Mouse (Mus musculus): ENCODE results near the gene Smco3. TPM values are rescaled to one million over a fixed set of nuclear protein-coding genes. Genes with fewer than 3 reads are reported as not detected.

Gene Smco3
- polyA plus RNA-seq, 1 experiment = not detected

- no peaks in the 10 kb centered on the region for H3K9me3 ChIP-seq (ENCODE audit: control insufficient read depth, low read length)
- no peak overlapping the region for H3K4me3 ChIP-seq (replicated peaks)
- H3K4me1 ChIP-seq (ENCODE audit: control insufficient read depth) = peaks cover 25% of the 10 kb centered on the region
- peaks cover 86% of the 10 kb centered on the region for H3K36me3 ChIP-seq (ENCODE audit: control insufficient read depth)
- H3K27me3 ChIP-seq (ENCODE audit: control insufficient read depth) = no peaks in the 10 kb centered on the region
- TF ChIP-seq TAL1 (IDR thresholded peaks at IDR 0.05; ENCODE audit: low read length) (no peak), GATA1 (IDR thresholded peaks at IDR 0.05; ENCODE audit: low read length) (no peak)
These were observed 22.1 kb downstream of the Smco3 start for GRCm38 (mm10) chr6:136813117-136813516.

- no peaks in the 10 kb centered on the region for H3K27me3 ChIP-seq (ENCODE audit: control insufficient read depth)
- no peaks in the 10 kb centered on the region for H3K9me3 ChIP-seq (ENCODE audit: control insufficient read depth, low read length)
- H3K4me3 ChIP-seq (replicated peaks) = no peak overlapping the region
- peaks cover 70% of the 10 kb centered on the region for H3K36me3 ChIP-seq (ENCODE audit: control insufficient read depth)
- TF ChIP-seq TAL1 (IDR thresholded peaks at IDR 0.05; ENCODE audit: low read length) = no peak
- no peak for TF ChIP-seq GATA1 (IDR thresholded peaks at IDR 0.05; ENCODE audit: low read length)
- H3K4me1 ChIP-seq (ENCODE audit: control insufficient read depth) = peaks cover 43% of the 10 kb centered on the region
These were observed 24.1 kb downstream of the Smco3 start for GRCm38 (mm10) chr6:136811196-136811595.

DNA sequence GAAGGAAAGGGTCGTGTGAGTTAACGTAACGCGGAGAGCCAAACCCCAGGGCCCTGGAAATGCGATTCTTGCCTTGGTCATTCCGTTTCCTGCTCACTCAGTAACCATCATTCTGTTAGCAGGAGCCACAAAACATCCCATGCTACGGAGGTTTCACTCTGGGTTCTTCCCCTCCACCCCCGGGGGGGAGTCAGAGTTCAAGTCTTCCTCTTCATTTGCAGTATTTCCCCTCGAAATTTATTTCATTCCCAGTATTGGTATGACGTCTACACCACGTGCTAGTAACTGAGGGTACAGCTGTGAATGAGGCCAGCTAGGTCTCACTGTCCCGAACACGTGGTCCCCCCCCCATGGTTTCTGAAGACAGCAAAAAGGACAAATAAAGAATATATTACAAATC lies 25.6 kb downstream of the Smco3 start:
- H3K36me3 ChIP-seq (ENCODE audit: control insufficient read depth) = peaks cover 56% of the 10 kb centered on the region
- H3K27me3 ChIP-seq (ENCODE audit: control insufficient read depth) = no peaks in the 10 kb centered on the region
- H3K4me1 ChIP-seq (ENCODE audit: control insufficient read depth) = peaks cover 56% of the 10 kb centered on the region
- TF ChIP-seq GATA1 (IDR thresholded peaks at IDR 0.05; ENCODE audit: low read length) = no peak
- no peak for TF ChIP-seq TAL1 (IDR thresholded peaks at IDR 0.05; ENCODE audit: low read length)
- no peaks in the 10 kb centered on the region for H3K9me3 ChIP-seq (ENCODE audit: control insufficient read depth, low read length)
- peak overlapping the region; percentile 71 for H3K4me3 ChIP-seq (replicated peaks)

GRCm38 (mm10) chr6:136809077-136809476 lies 26.2 kb downstream of the Smco3 start:
- H3K36me3 ChIP-seq (ENCODE audit: control insufficient read depth) = peaks cover 50% of the 10 kb centered on the region
- no peaks in the 10 kb centered on the region for H3K27me3 ChIP-seq (ENCODE audit: control insufficient read depth)
- H3K4me1 ChIP-seq (ENCODE audit: control insufficient read depth) = peaks cover 61% of the 10 kb centered on the region
- H3K9me3 ChIP-seq (ENCODE audit: control insufficient read depth, low read length) = no peaks in the 10 kb centered on the region
- peak overlapping the region; percentile 71 for H3K4me3 ChIP-seq (replicated peaks)
- TF ChIP-seq TAL1 (IDR thresholded peaks at IDR 0.05; ENCODE audit: low read length) = no peak
- no peak for TF ChIP-seq GATA1 (IDR thresholded peaks at IDR 0.05; ENCODE audit: low read length)

DNA sequence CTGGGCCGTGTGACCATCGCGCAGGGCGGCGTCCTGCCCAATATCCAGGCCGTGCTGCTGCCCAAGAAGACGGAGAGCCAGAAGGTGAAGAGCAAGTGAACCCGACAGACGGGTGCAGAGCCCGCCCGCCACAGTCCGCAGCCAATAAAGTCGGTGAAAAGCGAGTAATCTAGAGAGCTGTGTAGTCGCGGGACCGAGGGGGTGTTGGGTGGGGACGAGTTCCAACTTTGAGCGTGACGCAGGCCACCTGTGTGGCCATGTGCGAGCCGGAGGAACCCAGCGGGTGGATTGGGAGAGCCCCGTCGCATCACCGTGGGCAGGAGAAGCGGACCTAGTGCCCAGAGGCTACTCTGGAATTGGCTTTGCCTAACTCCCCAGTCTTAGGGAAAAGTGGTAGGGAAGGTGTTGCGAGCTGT lies 26.6 kb downstream of the Smco3 start:
- Histone ChIP-seq H3K36me3 (ENCODE audit: control insufficient read depth) (peaks cover 45% of the 10 kb centered on the region), H3K9me3 (ENCODE audit: control insufficient read depth, low read length) (no peaks in the 10 kb centered on the region), H3K27me3 (ENCODE audit: control insufficient read depth) (no peaks in the 10 kb centered on the region), H3K4me3 (replicated peaks) (peak overlapping the region; percentile 71), H3K4me1 (ENCODE audit: control insufficient read depth) (peaks cover 64% of the 10 kb centered on the region)
- TF ChIP-seq GATA1 (IDR thresholded peaks at IDR 0.05; ENCODE audit: low read length) (no peak), TAL1 (IDR thresholded peaks at IDR 0.05; ENCODE audit: low read length) (no peak)

DNA sequence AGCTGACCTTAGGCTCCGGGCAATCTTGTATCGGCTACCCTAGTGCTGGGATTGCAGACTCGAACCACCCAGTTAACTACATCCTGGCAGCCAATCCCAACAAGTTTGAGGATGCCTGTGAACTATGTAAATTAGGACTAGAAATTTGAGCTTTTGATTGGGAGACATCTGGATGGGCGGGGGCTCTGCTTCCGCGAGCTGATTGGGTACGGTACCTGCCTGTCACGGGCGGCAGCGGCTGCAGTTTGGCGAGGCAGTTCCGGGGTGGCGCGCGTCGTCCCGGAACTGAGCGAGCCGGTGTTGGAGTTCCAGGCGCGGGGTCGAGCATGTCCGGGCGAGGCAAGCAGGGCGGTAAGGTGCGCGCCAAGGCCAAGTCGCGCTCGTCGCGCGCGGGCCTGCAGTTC lies 27.2 kb downstream of the Smco3 start, which contains the start of gene H2afj:
TSS of gene H2afj (plus strand) at position 231 of the 404 bp plus-strand sequence.
- peaks cover 70% of the 10 kb centered on the region for H3K4me1 ChIP-seq (ENCODE audit: control insufficient read depth)
- peak within 1 kb of the TSS; percentile 71 for H3K4me3 ChIP-seq (replicated peaks)
- no peaks in the 10 kb centered on the region for H3K27me3 ChIP-seq (ENCODE audit: control insufficient read depth)
- peaks cover 39% of the 10 kb centered on the region for H3K36me3 ChIP-seq (ENCODE audit: control insufficient read depth)
- TF ChIP-seq GATA1 (IDR thresholded peaks at IDR 0.05; ENCODE audit: low read length) (no peak), TAL1 (IDR thresholded peaks at IDR 0.05; ENCODE audit: low read length) (no peak)
- no peaks in the 10 kb centered on the region for H3K9me3 ChIP-seq (ENCODE audit: control insufficient read depth, low read length)

DNA sequence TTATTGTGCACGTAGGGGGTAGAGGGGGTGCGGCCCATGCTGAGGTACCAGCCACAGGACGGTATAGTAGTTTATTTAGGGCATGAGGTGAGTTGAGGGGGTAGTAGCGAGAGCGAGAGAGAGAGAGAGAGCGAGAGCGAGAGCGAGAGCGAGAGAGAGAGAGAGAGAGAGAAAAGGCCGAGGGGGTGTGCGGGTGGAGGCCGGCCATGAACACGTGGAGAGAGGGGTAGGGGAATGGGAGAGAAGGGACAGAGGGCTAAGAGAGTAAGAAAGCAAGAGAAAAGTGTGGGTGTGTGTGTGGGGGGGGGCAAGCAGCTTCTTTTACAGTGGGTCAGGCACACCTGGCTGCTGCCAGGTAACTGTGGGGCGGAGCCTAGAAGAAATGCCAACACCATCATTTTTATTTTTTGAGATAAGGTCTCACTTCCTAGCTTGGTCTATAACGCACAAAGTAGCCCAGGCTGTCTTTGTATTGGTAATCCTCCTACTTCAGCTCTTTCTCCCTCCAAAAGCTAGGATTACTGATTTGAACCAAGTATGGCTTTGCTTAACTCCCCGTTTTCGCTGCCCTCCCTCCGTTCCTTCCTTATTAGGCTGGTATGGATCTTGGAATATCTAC lies 27.7 kb downstream of the Smco3 start:
- H3K4me1 ChIP-seq (ENCODE audit: control insufficient read depth) = peaks cover 74% of the 10 kb centered on the region
- no peaks in the 10 kb centered on the region for H3K27me3 ChIP-seq (ENCODE audit: control insufficient read depth)
- H3K9me3 ChIP-seq (ENCODE audit: control insufficient read depth, low read length) = no peaks in the 10 kb centered on the region
- peak overlapping the region; percentile 71 for H3K4me3 ChIP-seq (replicated peaks)
- H3K36me3 ChIP-seq (ENCODE audit: control insufficient read depth) = peaks cover 34% of the 10 kb centered on the region
- no peak for TF ChIP-seq TAL1 (IDR thresholded peaks at IDR 0.05; ENCODE audit: low read length)
- TF ChIP-seq GATA1 (IDR thresholded peaks at IDR 0.05; ENCODE audit: low read length) = no peak

DNA sequence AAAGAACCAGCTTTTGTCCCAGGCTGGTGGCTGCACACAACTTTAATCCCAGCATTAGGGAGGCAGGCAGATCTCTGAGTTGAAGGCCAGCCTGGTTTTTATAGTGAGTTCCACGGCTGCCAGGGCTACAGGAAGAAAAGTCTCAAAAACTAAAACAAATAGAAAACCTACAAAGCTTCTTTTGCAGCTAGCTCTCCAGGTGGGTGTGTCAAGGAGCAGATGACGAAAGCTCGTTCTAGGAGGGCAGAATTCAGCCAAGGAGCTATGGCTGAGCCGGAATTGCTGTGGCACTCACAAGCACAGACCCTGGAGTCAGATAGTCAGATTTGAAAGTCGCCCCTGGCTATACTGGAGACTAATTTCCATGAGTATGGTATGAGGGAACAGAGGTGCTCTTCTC lies 28.4 kb downstream of the Smco3 start:
- H3K27me3 ChIP-seq (ENCODE audit: control insufficient read depth) = no peaks in the 10 kb centered on the region
- peak overlapping the region; percentile 21 for H3K4me3 ChIP-seq (replicated peaks)
- TF ChIP-seq TAL1 (IDR thresholded peaks at IDR 0.05; ENCODE audit: low read length) = no peak
- no peak for TF ChIP-seq GATA1 (IDR thresholded peaks at IDR 0.05; ENCODE audit: low read length)
- peaks cover 27% of the 10 kb centered on the region for H3K36me3 ChIP-seq (ENCODE audit: control insufficient read depth)
- H3K4me1 ChIP-seq (ENCODE audit: control insufficient read depth) = peaks cover 72% of the 10 kb centered on the region
- H3K9me3 ChIP-seq (ENCODE audit: control insufficient read depth, low read length) = no peaks in the 10 kb centered on the region

GRCm38 (mm10) chr6:136805409-136805775 lies 29.9 kb downstream of the Smco3 start:
- Histone ChIP-seq H3K4me3 (replicated peaks) (no peak overlapping the region), H3K4me1 (ENCODE audit: control insufficient read depth) (peaks cover 67% of the 10 kb centered on the region), H3K9me3 (ENCODE audit: control insufficient read depth, low read length) (no peaks in the 10 kb centered on the region), H3K27me3 (ENCODE audit: control insufficient read depth) (no peaks in the 10 kb centered on the region), H3K36me3 (ENCODE audit: control insufficient read depth) (peaks cover 13% of the 10 kb centered on the region)
- TF ChIP-seq GATA1 (IDR thresholded peaks at IDR 0.05; ENCODE audit: low read length) = no peak
- TF ChIP-seq TAL1 (IDR thresholded peaks at IDR 0.05; ENCODE audit: low read length) = no peak

All from erythroblast, embryonic 14.5 days (primary cell).